Mouse (Mus musculus) C2C12 (cell line): ENCODE results near the gene Kif20b. TPM values are rescaled to one million over a fixed set of nuclear protein-coding genes. Genes with fewer than 3 reads are reported as not detected.
A peak's percentile ranks its signal among the peaks of the same experiment; 100 is the strongest.

Experiments used
- H3K27me3 ChIP-seq: one replicate; pipeline ENCODE4 v1.6.1; 2011; ENCODE audit not compliant: control insufficient read depth, insufficient read depth, insufficient read length
- H3K36me3 ChIP-seq: one replicate; pipeline ENCODE4 v1.6.1; 2011; ENCODE audit not compliant: control insufficient read depth, insufficient read depth
- H3K4me3 ChIP-seq: one replicate; pipeline ENCODE4 v1.5.1; 2011; ENCODE audit warnings: mild to moderate bottlenecking, control low read depth; ENCODE audit not compliant: poor library complexity, insufficient read depth, severe bottlenecking
- H3K79me2 ChIP-seq: one replicate; pipeline ENCODE4 v1.6.1; 2011; ENCODE audit not compliant: control insufficient read depth, insufficient read depth
- H3K79me3 ChIP-seq: one replicate; pipeline ENCODE4 v1.6.1; 2011; ENCODE audit warnings: low read depth, control low read depth
- H3ac ChIP-seq: one replicate; pipeline ENCODE3; 2011; ENCODE audit warnings: low read depth; ENCODE audit not compliant: control insufficient read depth, insufficient read length
- CEBPB ChIP-seq: IDR thresholded peaks from one replicate; pipeline ENCODE4 v1.6.1; 2011; ENCODE audit warnings: low read depth, mild to moderate bottlenecking, control low read depth, moderate library complexity
- CTCF ChIP-seq: IDR thresholded peaks from one replicate; pipeline ENCODE4 v1.5.1; 2011; ENCODE audit not compliant: control insufficient read depth, insufficient read depth, insufficient read length
- FOSL1 ChIP-seq: IDR thresholded peaks from one replicate; pipeline ENCODE4 v1.8.0; 2011; ENCODE audit warnings: mild to moderate bottlenecking, low read length; ENCODE audit not compliant: poor library complexity, insufficient read depth, severe bottlenecking
- MAX ChIP-seq: IDR thresholded peaks from one replicate; pipeline ENCODE4 v1.6.1; 2011; ENCODE audit warnings: mild to moderate bottlenecking, control low read depth
- MYOD1 ChIP-seq: IDR thresholded peaks from one replicate; pipeline ENCODE4 v1.6.1; 2011; ENCODE audit warnings: low read depth; ENCODE audit not compliant: control insufficient read depth, insufficient read length
- MYOG ChIP-seq: IDR thresholded peaks from one replicate; pipeline ENCODE4 v1.6.1; 2011; ENCODE audit not compliant: control insufficient read depth, insufficient read length; ENCODE audit errors: extremely low read depth
- USF1 ChIP-seq: IDR thresholded peaks from one replicate; pipeline ENCODE4 v1.6.1; 2011; ENCODE audit warnings: low read depth, mild to moderate bottlenecking, control low read depth, moderate library complexity
- microRNA-seq: library from miRNA; unstranded; fragments of <30 nt; microRNA quantifications from one replicate; pipeline ENCODE4, GENCODE M21; 2019; ENCODE audit warnings: borderline microRNAs expressed
- polyA plus RNA-seq: library from polyadenylated mRNA; unstranded; fragments of >200 nt; fragmentation: generic; extraction: Trizol; gene quantifications from one replicate; pipeline ENCODE4 v1.2.1, GENCODE M21; 2012; ENCODE audit warnings: missing spikeins

Kif20b gene
- polyA plus RNA-seq, 1 experiment = 7.6 TPM

DNA sequence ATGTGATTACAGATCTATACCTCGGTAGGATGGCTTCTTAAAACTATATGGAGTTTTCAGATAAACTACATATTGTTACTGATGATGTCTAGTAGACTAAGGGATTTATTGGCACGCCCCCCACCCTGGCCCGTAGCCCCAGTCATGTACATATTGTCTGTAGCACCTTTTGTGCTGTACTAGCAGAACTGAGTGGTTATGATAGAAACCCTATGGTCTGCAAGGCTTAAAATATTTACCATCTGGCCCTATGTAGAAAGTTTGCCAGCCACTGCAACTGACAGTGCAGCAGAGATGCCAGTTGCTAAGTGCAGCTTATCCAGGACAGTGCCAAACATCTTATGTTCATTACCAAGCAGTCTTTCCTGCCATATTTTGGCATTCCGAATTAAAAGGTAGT is 68.3 kb downstream of the Kif20b start:
- no peak overlapping the region for H3ac ChIP-seq
- no peaks in the 10 kb centered on the region for H3K27me3 ChIP-seq
- no peak overlapping the region for H3K4me3 ChIP-seq
- no peaks in the 10 kb centered on the region for H3K36me3 ChIP-seq
- TF ChIP-seq CTCF = no peak
- no peak for TF ChIP-seq MYOG
- TF ChIP-seq MAX = no peak
- TF ChIP-seq MYOD1 = no peak
- TF ChIP-seq CEBPB = no peak
- H3K79me2 ChIP-seq = no peaks in the 10 kb centered on the region
- no peaks in the 10 kb centered on the region for H3K79me3 ChIP-seq

DNA sequence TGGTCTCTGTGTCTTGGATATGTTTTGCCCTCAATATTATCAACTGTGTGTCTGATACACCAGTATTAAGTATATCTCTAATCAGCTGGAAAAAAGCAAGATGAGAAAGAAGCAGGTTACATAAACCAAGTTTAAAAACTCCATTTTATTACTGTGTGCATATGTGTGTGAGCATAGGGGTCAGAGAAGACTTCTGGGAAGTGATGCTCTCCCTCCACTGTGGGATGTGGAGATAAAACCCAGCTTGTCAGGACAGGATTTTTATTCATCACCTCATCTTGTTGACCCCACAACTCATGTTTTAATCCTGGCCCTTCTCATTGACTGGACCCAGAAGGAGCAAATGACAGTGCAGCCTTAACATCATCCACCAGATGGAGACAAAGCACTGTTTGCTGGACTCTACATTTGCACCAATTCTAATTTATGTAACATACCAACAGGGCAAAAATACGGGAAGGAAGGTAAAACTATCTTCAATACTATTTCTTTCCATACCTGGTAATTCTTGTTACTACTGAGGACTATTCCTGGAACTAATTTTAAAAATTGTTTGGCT is 70.9 kb downstream of the Kif20b start:
- no peaks in the 10 kb centered on the region for H3K36me3 ChIP-seq
- no peaks in the 10 kb centered on the region for H3K27me3 ChIP-seq
- no peak overlapping the region for H3K4me3 ChIP-seq
- H3K79me2 ChIP-seq = no peaks in the 10 kb centered on the region
- TF ChIP-seq CEBPB (no peak), MAX (no peak), USF1 (no peak), FOSL1 (no peak), CTCF (peak; percentile 64)
- H3ac ChIP-seq = no peak overlapping the region
- H3K79me3 ChIP-seq = no peaks in the 10 kb centered on the region

DNA sequence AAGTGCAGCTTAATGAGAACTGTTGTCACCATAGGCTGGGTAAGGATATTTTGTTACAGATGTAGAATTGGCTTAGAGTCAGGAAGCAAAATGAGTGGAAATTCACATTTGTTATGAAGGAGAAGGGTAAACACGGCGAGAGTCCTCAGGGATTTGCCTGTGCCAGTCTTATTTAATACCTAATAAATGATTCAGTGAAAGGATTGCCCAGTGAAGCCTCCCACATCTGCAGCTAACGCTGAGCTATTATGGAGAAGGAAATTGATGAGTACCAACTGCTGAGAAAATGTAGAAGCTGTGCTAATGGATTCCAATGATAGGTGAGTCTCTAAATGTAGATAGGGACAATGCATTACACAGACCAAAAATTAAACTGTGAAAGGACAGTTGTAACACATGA is 92.9 kb downstream of the Kif20b start:
- H3K4me3 ChIP-seq = no peak overlapping the region
- no peaks in the 10 kb centered on the region for H3K79me2 ChIP-seq
- no peaks in the 10 kb centered on the region for H3K79me3 ChIP-seq
- no peak for TF ChIP-seq CTCF
- TF ChIP-seq MAX = no peak
- no peak for TF ChIP-seq USF1
- TF ChIP-seq FOSL1 = no peak
- TF ChIP-seq MYOD1 = no peak
- TF ChIP-seq MYOG = no peak
- no peak for TF ChIP-seq CEBPB
- H3K27me3 ChIP-seq = peaks cover 15% of the 10 kb centered on the region
- no peak overlapping the region for H3ac ChIP-seq
- H3K36me3 ChIP-seq = no peaks in the 10 kb centered on the region

DNA sequence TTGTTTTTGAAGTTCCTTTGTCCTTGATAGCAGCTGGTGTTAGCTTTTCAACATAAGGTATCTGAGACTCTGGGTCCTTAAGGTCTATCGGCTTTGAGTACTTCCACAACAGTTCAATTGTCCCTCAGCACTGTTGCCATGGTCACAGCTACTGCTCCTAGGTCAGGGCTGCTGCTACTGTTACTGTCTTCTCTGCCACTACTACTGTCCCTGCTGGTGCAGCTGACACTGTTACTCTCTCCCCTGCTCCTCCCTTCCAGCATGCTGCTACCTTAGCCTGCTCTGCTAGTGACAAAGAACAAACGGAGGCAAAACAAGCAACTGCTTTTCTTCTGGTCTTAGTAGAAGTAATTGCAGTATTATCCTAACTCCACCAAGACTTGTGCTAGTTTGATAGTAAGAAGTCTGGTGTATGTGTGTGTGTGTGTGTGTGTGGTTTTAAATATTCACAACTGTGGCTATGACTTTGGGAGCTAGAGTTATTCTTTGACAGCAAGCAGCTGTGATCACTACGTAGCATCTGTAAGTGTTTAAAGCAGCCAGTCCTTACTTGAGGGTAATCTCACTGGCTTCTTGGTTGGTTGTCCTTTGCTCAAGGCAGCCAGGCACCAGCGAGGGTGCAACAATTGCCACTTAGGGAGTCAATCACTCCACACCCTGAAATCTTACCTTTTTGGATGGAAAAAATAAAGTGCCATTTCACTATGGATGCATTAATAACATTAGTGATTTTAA is 95.5 kb downstream of the Kif20b start:
- no peaks in the 10 kb centered on the region for H3K79me2 ChIP-seq
- no peaks in the 10 kb centered on the region for H3K79me3 ChIP-seq
- H3K36me3 ChIP-seq = no peaks in the 10 kb centered on the region
- peaks cover 15% of the 10 kb centered on the region for H3K27me3 ChIP-seq
- no peak overlapping the region for H3K4me3 ChIP-seq
- TF ChIP-seq MYOG (no peak), CTCF (no peak), CEBPB (no peak), MYOD1 (no peak), USF1 (no peak), FOSL1 (no peak), MAX (no peak)
- no peak overlapping the region for H3ac ChIP-seq

DNA sequence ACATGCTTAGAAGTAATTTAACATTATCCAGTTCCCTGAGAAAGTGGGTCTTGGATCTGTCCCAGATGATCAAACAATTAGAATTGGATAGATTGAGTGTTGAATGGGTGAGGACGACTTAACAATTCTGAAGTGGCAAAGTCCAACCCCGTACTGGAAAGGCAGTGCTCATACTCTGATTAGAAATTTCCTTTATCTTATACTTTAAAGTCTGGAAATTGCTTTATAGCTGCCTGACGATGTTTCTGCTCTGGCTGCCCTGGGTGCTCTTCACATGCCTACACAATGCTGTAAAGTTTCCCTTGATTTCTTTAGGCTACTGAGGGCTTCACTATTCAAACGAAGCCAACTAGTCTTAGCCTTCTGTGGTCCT is 96.0 kb downstream of the Kif20b start:
- Histone ChIP-seq H3K79me2 (no peaks in the 10 kb centered on the region), H3K4me3 (no peak overlapping the region), H3K79me3 (no peaks in the 10 kb centered on the region), H3K36me3 (no peaks in the 10 kb centered on the region), H3K27me3 (peaks cover 13% of the 10 kb centered on the region), H3ac (no peak overlapping the region)
- TF ChIP-seq MYOG (no peak), CEBPB (no peak), CTCF (no peak), FOSL1 (no peak), MAX (no peak), USF1 (no peak), MYOD1 (no peak)

Small RNA genes lying within 50 kb of the gene (microRNA-seq; reads per million reads assigned to microRNA genes)
- 0.56 reads per million, percentile 11 among the genes with 10 or more reads in this experiment for gene Mir1950

Other genes with a start within 250 kb of the Kif20b start
- 0.01 TPM for gene Slc16a12, start 175.1 kb upstream of the Kif20b start, polyA plus RNA-seq
- 5.1 TPM for gene Pank1, start 42.9 kb upstream of the Kif20b start, polyA plus RNA-seq